Mouse (Mus musculus): ENCODE data around the gene Hck. TPM values are rescaled to one million over a fixed set of nuclear protein-coding genes. Genes with fewer than 3 reads are reported as not detected.

The Hck gene
- total and polyA plus RNA-seq, 3 experiments, result 1.5 to 2.9 (median 1.5) TPM

- H3K27me3 ChIP-seq (ENCODE audit: control insufficient read depth, insufficient read depth, low read length), result peaks cover 9% of the 10 kb centered on the region
- no peaks in the 10 kb centered on the region for H3K79me2 ChIP-seq (replicated peaks; ENCODE audit: control insufficient read depth, insufficient read depth, low read length)
- no peak overlapping the region for H3K4me3 ChIP-seq
- H3K4me1 ChIP-seq (ENCODE audit: control insufficient read depth, insufficient read depth, low read length), result no peaks in the 10 kb centered on the region
- DNase-seq, result no peak
- TF ChIP-seq EP300 (IDR thresholded peaks at IDR 0.05; ENCODE audit: insufficient read depth, low read depth, low read length) (no peak), CTCF (IDR thresholded peaks at IDR 0.05) (no peak), POLR2A (IDR thresholded peaks at IDR 0.05; ENCODE audit: insufficient read depth, low read depth, low read length) (no peak)
- intact Hi-C loops (cut with DNase I), result no loop called here
- H3K9ac ChIP-seq (ENCODE audit: low read depth, low read length), result no peak overlapping the region
- no peak overlapping the region for H3K27ac ChIP-seq
- no peaks in the 10 kb centered on the region for H3K36me3 ChIP-seq (ENCODE audit: control insufficient read depth, insufficient read depth, low read length)
- 8% methylated on average over 15 of the region's 15 CpGs for WGBS
Observed at GRCm38 (mm10) chr2:153107802-153108201, 466 bp upstream of the Hck start.

- H3K4me3 ChIP-seq, result no peak overlapping the region
Observed at GRCm38 (mm10) chr2:153109596-153109995, 1.3 kb downstream of the Hck start.

GRCm38 (mm10) chr2:153111298-153111697 is 3.0 kb downstream of the Hck start:
- 77% methylated on average over 7 of the region's 7 CpGs for WGBS
- no peaks in the 10 kb centered on the region for H3K79me2 ChIP-seq (replicated peaks; ENCODE audit: control insufficient read depth, insufficient read depth, low read length)
- H3K36me3 ChIP-seq (ENCODE audit: control insufficient read depth, insufficient read depth, low read length), result no peaks in the 10 kb centered on the region
- H3K27me3 ChIP-seq (ENCODE audit: control insufficient read depth, insufficient read depth, low read length), result peaks cover 9% of the 10 kb centered on the region
- H3K4me1 ChIP-seq (ENCODE audit: control insufficient read depth, insufficient read depth, low read length), result no peaks in the 10 kb centered on the region
- no peak overlapping the region for H3K27ac ChIP-seq
- no peak for DNase-seq
- intact Hi-C loops (cut with DNase I), result no loop called here
- TF ChIP-seq POLR2A (IDR thresholded peaks at IDR 0.05; ENCODE audit: insufficient read depth, low read depth, low read length), result no peak
- no peak for TF ChIP-seq EP300 (IDR thresholded peaks at IDR 0.05; ENCODE audit: insufficient read depth, low read depth, low read length)
- TF ChIP-seq CTCF (IDR thresholded peaks at IDR 0.05), result no peak
- H3K9ac ChIP-seq (ENCODE audit: low read depth, low read length), result no peak overlapping the region
- no peak overlapping the region for H3K4me3 ChIP-seq

More at GRCm38 (mm10) chr2:153109596-153109995, 1.3 kb downstream of the Hck start:
- Histone ChIP-seq H3K79me2 (replicated peaks; ENCODE audit: control insufficient read depth, insufficient read depth, low read length) (no peaks in the 10 kb centered on the region), H3K9ac (ENCODE audit: low read depth, low read length) (no peak overlapping the region), H3K27ac (no peak overlapping the region), H3K4me1 (ENCODE audit: control insufficient read depth, insufficient read depth, low read length) (no peaks in the 10 kb centered on the region), H3K27me3 (ENCODE audit: control insufficient read depth, insufficient read depth, low read length) (peaks cover 9% of the 10 kb centered on the region), H3K36me3 (ENCODE audit: control insufficient read depth, insufficient read depth, low read length) (no peaks in the 10 kb centered on the region)
- TF ChIP-seq CTCF (IDR thresholded peaks at IDR 0.05) (no peak), POLR2A (IDR thresholded peaks at IDR 0.05; ENCODE audit: insufficient read depth, low read depth, low read length) (no peak), EP300 (IDR thresholded peaks at IDR 0.05; ENCODE audit: insufficient read depth, low read depth, low read length) (no peak)
- 73% methylated on average over 7 of the region's 7 CpGs for WGBS
- DNase-seq, result no peak
- intact Hi-C loops (cut with DNase I), result no loop called here

- DNase-seq, result no peak
- Histone ChIP-seq H3K9ac (ENCODE audit: low read depth, low read length) (no peak overlapping the region), H3K27me3 (ENCODE audit: control insufficient read depth, insufficient read depth, low read length) (no peaks in the 10 kb centered on the region), H3K79me2 (replicated peaks; ENCODE audit: control insufficient read depth, insufficient read depth, low read length) (no peaks in the 10 kb centered on the region), H3K4me1 (ENCODE audit: control insufficient read depth, insufficient read depth, low read length) (no peaks in the 10 kb centered on the region), H3K36me3 (ENCODE audit: control insufficient read depth, insufficient read depth, low read length) (no peaks in the 10 kb centered on the region), H3K27ac (no peak overlapping the region), H3K4me3 (no peak overlapping the region)
- no peak for TF ChIP-seq CTCF (IDR thresholded peaks at IDR 0.05)
- no peak for TF ChIP-seq POLR2A (IDR thresholded peaks at IDR 0.05; ENCODE audit: insufficient read depth, low read depth, low read length)
- no peak for TF ChIP-seq EP300 (IDR thresholded peaks at IDR 0.05; ENCODE audit: insufficient read depth, low read depth, low read length)
- WGBS, result 69% methylated on average over 4 of the region's 4 CpGs
- intact Hi-C loops (cut with DNase I), result no loop called here
Observed at GRCm38 (mm10) chr2:153115679-153116081, 7.4 kb downstream of the Hck start.

- no peak overlapping the region for H3K27ac ChIP-seq
- TF ChIP-seq CTCF (IDR thresholded peaks at IDR 0.05), result no peak
- TF ChIP-seq EP300 (IDR thresholded peaks at IDR 0.05; ENCODE audit: insufficient read depth, low read depth, low read length), result no peak
- TF ChIP-seq POLR2A (IDR thresholded peaks at IDR 0.05; ENCODE audit: insufficient read depth, low read depth, low read length), result no peak
- no peak overlapping the region for H3K4me3 ChIP-seq
- DNase-seq, result peak in 1 of 2 experiments; percentile 32
- H3K79me2 ChIP-seq (replicated peaks; ENCODE audit: control insufficient read depth, insufficient read depth, low read length), result no peaks in the 10 kb centered on the region
- WGBS, result 60% methylated on average over 7 of the region's 7 CpGs
- H3K9ac ChIP-seq (ENCODE audit: low read depth, low read length), result no peak overlapping the region
- no peaks in the 10 kb centered on the region for H3K36me3 ChIP-seq (ENCODE audit: control insufficient read depth, insufficient read depth, low read length)
- no peaks in the 10 kb centered on the region for H3K4me1 ChIP-seq (ENCODE audit: control insufficient read depth, insufficient read depth, low read length)
- no peaks in the 10 kb centered on the region for H3K27me3 ChIP-seq (ENCODE audit: control insufficient read depth, insufficient read depth, low read length)
- intact Hi-C loops (cut with DNase I), result no loop called here
Observed at GRCm38 (mm10) chr2:153117051-153117486, 8.8 kb downstream of the Hck start.

GRCm38 (mm10) chr2:153119488-153119887 is 11.2 kb downstream of the Hck start:
- no peaks in the 10 kb centered on the region for H3K36me3 ChIP-seq (ENCODE audit: control insufficient read depth, insufficient read depth, low read length)
- no peaks in the 10 kb centered on the region for H3K27me3 ChIP-seq (ENCODE audit: control insufficient read depth, insufficient read depth, low read length)
- no peaks in the 10 kb centered on the region for H3K4me1 ChIP-seq (ENCODE audit: control insufficient read depth, insufficient read depth, low read length)
- no peak overlapping the region for H3K4me3 ChIP-seq
- H3K27ac ChIP-seq, result no peak overlapping the region
- intact Hi-C loops (cut with DNase I), result no loop called here
- TF ChIP-seq CTCF (IDR thresholded peaks at IDR 0.05) (no peak), POLR2A (IDR thresholded peaks at IDR 0.05; ENCODE audit: insufficient read depth, low read depth, low read length) (no peak), EP300 (IDR thresholded peaks at IDR 0.05; ENCODE audit: insufficient read depth, low read depth, low read length) (no peak)
- 80% methylated on average over 6 of the region's 6 CpGs for whole genome bisulfite sequencing
- H3K9ac ChIP-seq (ENCODE audit: low read depth, low read length), result no peak overlapping the region
- H3K79me2 ChIP-seq (replicated peaks; ENCODE audit: control insufficient read depth, insufficient read depth, low read length), result no peaks in the 10 kb centered on the region
- no peak for DNase-seq

Measured in heart, adult 2 months (tissue).